Mouse (Mus musculus) NIH3T3 (cell line): ENCODE measurements at regions not wholly inside any gene's neighbourhood (a gene's known extent, or its start where the extent isn't known, plus 50 kb on each side); places are given as distances from the start of the nearest gene placed in this dataset.

Experiments used
- DNase-seq: peaks from one replicate; pipeline ENCODE4 v3.0.0-alpha.2; 2012; ENCODE audit warnings: low read depth

- DNase-seq, result no peak
Observed at GRCm38 (mm10) chr13:93992961-93993360, 64.6 kb upstream of the Lhfpl2 start.

GRCm38 (mm10) chr13:93995423-93995822, 62.2 kb upstream of the Lhfpl2 start:
- DNase-seq, result no peak

DNA sequence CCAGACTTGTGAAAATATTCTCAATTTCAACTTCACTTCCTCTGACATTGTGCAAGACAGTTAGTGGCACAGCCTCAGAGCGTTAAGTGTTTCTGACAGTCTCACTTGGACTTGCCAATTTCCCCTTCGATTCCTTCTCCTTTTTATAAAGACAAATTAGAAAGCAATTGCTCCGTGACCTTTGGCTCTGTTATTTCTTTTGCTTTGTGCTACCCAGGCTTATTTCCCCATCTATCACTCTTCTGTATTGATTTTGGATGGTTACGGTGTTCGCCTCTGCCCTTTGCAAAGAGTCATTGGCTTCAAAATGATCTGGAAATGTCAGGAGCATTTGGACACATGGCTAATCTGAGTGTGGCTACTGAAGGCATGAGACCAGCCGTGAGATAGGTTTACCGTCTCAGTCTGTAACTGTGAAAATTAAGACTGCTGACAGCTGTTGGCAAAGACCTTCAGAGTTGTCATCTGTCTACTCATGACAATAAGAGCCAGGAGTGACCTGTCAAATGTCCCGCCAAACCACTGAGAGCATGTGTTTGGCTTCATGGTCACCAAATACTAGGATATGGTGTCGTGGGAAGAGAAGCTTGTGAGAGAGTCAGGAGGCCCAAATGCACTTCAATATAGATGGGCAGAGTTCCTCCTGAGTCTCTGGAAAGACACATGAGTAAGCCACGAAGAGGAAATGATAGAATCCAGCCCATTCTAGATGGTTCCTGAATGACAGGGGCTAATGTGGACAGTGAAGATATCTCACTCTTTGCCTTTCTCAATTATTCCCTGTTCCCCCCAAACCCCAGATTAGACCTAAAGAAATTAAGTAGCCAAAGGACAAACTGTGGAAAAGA, 60.8 kb upstream of the Lhfpl2 start:
- peak; percentile 64 for DNase-seq

DNA sequence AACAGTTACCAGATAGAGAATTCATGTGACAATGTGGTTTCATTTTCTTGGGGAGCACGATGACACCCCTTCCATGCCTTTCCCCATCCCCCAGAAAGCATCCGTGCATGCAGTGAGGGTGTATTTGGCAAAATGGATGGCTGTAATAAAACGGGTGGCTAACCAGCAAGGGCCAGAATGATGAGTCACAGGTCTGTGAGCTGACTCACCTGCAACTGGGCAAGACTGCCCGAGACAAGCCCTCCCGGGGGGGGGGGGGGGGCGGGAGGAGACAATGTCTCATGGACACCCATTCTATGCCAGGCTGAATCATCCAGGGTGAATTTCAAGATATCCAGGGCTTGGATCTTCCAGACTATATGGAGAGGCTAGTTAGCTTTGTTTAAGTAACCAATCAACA, 59.6 kb upstream of the Lhfpl2 start:
- DNase-seq, result peak; percentile 87

GRCm38 (mm10) chr13:93998406-93998805, 59.2 kb upstream of the Lhfpl2 start:
- peak; percentile 64 for DNase-seq

- DNase-seq, result no peak
Observed at GRCm38 (mm10) chr13:94003816-94004215, 53.8 kb upstream of the Lhfpl2 start.

DNA sequence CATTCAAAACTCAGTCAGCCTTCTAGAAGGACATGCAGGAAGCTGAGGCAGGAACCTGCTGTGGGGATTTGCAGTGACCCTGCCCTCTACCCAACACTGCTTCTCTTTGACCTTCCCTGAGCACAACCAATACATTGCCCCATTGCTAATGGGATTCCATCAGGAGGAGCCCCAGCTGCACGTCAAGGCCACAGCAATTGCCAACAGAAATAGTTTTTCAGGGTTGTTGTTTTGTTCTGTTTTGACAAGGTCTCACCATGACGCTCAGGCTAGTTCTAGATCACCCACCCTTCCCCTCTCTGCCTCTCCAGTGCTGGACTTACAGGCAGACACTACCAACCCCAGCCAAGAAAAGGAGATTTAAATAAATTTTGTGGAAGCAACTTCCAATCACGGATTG, 53.2 kb upstream of the Lhfpl2 start:
- DNase-seq, result no peak

- DNase-seq, result no peak
Observed at GRCm38 (mm10) chr13:94005880-94006279, 51.7 kb upstream of the Lhfpl2 start.
